Mouse (Mus musculus) C2C12 (cell line): ENCODE results near the gene Nepro.

Experiments used
- CTCF ChIP-seq: IDR thresholded peaks from one replicate; pipeline ENCODE4 v1.5.1; 2011; ENCODE audit not compliant: control insufficient read depth, insufficient read depth, insufficient read length
- MYOD1 ChIP-seq: IDR thresholded peaks from one replicate; pipeline ENCODE4 v1.6.1; 2011; ENCODE audit warnings: low read depth; ENCODE audit not compliant: control insufficient read depth, insufficient read length
- MYOG ChIP-seq: IDR thresholded peaks from one replicate; pipeline ENCODE4 v1.6.1; 2011; ENCODE audit not compliant: control insufficient read depth, insufficient read length; ENCODE audit errors: extremely low read depth
- USF1 ChIP-seq: IDR thresholded peaks from one replicate; pipeline ENCODE4 v1.6.1; 2011; ENCODE audit warnings: low read depth, mild to moderate bottlenecking, control low read depth, moderate library complexity

DNA sequence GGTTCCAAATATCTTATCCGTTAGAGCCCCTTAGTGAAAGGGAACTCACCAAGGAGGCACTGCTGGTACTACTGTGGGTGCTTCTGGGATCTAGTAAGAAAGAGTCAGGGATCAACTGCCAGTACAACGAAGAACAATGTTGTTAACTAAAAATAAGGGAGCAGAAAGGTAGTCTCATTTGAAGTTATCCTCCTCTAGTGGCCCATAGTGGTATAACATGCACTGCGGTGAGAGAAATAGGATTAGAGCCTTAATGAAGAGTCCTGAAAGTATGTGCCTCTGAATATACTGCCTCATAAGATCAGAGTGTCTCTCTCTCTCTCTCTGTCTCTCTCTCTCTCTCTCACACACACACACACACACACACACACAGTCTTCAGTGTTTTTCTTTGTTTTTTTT, 3.6 kb upstream of the Nepro start:
- TF ChIP-seq CTCF (no peak), MYOD1 (no peak), USF1 (no peak), MYOG (no peak)
